Mouse (Mus musculus): ENCODE data around the gene Tmem222. TPM values are rescaled to one million over a fixed set of nuclear protein-coding genes. Genes with fewer than 3 reads are reported as not detected.

The Tmem222 gene
- polyA plus RNA-seq, 2 experiments = 84.1 to 101 TPM

DNA sequence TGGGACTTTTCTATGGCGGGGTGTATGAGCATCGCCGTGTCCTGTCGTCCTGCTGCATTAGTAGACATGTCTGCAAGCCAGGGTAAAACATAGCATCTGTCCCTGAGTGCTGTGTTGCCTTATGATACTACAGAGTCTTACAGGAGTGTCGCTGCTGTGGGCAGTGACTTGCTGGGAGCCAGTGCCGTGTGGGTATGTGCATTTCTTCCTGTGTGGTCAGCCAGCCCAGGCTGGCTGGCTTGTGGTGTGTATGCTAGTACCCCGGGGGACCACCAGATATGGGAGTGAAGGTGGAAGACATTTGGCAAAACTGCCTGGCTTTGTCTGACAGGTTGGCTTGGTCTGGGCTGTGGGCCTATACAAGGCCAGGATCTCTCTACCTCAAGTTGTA is 15.2 kb downstream of the Tmem222 start:
- Histone ChIP-seq H3K9me3 (ENCODE audit: control insufficient read depth, low read length) (no peaks in the 10 kb centered on the region; the same call in 1 of the 2 replicates), H3K36me3 (ENCODE audit: control insufficient read depth, insufficient read depth, low read length) (peaks cover 32% of the 10 kb centered on the region), H3K9ac (ENCODE audit: low read depth, low read length, severe bottlenecking) (no peak overlapping the region), H3K4me1 (ENCODE audit: control insufficient read depth, insufficient read depth, low read length) (no peaks in the 10 kb centered on the region), H3K4me2 (replicated peaks; ENCODE audit: low read depth, low read length, severe bottlenecking) (peak overlapping the region; percentile 15; the same call in 1 of the 2 replicates), H3K4me3 (replicated peaks; ENCODE audit: low read length) (no peak overlapping the region), H3K27ac (replicated peaks; ENCODE audit: low read depth, low read length) (no peak overlapping the region), H3K27me3 (ENCODE audit: control insufficient read depth, insufficient read depth, low read length) (no peaks in the 10 kb centered on the region)
- 55% methylated on average over 7 of the region's 7 CpGs for WGBS
- ATAC-seq (ENCODE audit: low FRiP score, low read depth) (no peak), DNase-seq (ENCODE audit: low spot score) (no peak)
- TF ChIP-seq POLR2A (IDR thresholded peaks at IDR 0.05; ENCODE audit: borderline replicate concordance, extremely low read depth, insufficient read depth, insufficient read length) = no peak

DNA sequence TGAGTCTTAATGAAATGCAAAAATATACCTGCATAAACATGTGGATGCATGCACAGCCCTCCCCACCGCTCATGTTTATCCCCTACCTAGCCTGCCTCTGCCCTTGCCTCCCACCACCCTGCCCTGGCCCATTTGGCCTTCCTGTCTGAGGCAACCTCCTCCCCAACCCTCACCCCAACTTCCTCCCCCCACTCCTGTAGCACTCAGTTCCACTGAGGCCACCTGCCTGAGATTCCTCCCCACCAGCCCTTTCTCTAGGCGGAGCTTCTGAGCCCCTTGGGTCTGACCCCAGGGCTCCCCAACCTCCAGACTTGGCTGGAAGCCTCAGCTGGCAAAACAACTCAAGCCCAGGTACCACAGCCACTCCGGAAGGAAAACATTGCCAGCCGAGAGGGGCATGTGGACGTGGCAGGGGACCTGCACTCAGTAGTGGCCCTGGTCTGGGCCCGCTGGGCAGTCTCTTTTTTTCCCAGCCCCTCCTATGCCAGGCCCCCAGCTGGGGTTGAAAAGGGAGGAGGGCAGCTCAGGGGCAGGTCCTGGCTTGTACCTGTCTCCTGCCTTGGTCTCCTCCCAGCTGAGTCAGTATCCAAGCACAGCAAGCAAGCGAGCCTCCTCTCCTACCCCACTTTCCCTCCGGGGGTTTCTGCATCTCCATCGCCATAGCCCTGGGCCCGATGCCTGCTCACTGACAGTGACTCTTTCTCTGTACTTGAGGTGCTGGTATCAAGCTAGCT is 15.8 kb downstream of the Tmem222 start:
- WGBS = 49% methylated on average over 10 of the region's 10 CpGs
- Histone ChIP-seq H3K36me3 (ENCODE audit: control insufficient read depth, insufficient read depth, low read length) (peaks cover 26% of the 10 kb centered on the region), H3K27me3 (ENCODE audit: control insufficient read depth, insufficient read depth, low read length) (no peaks in the 10 kb centered on the region), H3K9me3 (ENCODE audit: control insufficient read depth, low read length) (no peaks in the 10 kb centered on the region; the same call in 1 of the 2 replicates), H3K4me2 (replicated peaks; ENCODE audit: low read depth, low read length, severe bottlenecking) (peak overlapping the region; percentile 15; the same call in 1 of the 2 replicates), H3K27ac (replicated peaks; ENCODE audit: low read depth, low read length) (no peak overlapping the region), H3K4me3 (replicated peaks; ENCODE audit: low read length) (no peak overlapping the region), H3K9ac (ENCODE audit: low read depth, low read length, severe bottlenecking) (no peak overlapping the region), H3K4me1 (ENCODE audit: control insufficient read depth, insufficient read depth, low read length) (no peaks in the 10 kb centered on the region)
- DNase-seq (ENCODE audit: low spot score) (no peak), ATAC-seq (ENCODE audit: low FRiP score, low read depth) (no peak)
- TF ChIP-seq POLR2A (IDR thresholded peaks at IDR 0.05; ENCODE audit: borderline replicate concordance, extremely low read depth, insufficient read depth, insufficient read length) = no peak

DNA sequence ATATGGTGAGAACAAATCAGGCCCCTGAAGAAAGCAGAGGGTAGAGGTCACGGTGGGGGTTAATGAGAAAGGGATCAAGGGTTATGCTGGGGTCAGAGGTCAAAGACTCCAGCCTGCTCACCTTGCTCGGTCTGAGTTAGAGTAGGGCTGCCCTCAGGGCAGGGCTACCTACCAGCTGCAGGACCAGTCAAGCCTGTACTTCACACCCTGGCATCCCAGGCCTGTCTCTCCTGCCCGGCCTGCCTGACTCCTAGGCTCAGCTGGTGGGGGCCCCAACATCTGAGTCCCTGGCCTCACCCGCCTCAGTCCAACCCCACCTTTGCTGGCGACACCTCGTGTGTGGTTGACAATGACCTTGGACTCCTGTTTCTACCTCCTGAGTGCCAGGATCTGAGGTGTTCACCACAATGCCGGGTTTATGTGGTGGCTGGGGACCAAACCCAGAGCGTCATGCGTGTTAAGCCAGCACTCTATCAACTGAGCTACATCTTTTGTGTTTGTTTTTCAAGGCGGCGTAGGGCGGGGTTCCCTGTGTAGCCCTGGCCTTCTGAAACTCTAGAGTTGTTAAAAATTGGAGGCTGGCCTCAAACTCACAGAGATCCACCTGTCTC is 19.7 kb downstream of the Tmem222 start:
- no peak overlapping the region for H3K4me2 ChIP-seq (replicated peaks; ENCODE audit: low read depth, low read length, severe bottlenecking)
- no peak for TF ChIP-seq POLR2A (IDR thresholded peaks at IDR 0.05; ENCODE audit: borderline replicate concordance, extremely low read depth, insufficient read depth, insufficient read length)

DNA sequence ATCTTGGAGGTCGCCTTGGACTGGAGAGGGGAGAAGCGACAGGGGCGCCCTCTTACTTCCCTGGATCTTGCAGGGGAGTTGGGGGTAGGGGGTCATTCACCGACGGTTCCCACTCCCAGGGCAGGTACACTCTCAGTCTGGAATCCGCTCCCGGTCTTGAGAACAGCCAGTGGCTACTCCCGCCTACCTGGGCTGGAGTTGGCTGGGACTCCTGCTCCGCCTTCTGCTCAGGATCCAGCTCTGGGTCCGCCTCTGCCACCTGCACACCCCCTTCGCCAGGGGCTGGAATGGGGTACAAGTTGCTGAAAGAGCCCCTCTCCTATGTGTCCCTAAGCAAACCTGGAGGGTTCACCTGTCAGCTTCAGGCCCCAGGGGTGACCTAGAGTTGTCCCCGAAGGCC is 20.4 kb downstream of the Tmem222 start:
- no peak for ATAC-seq (ENCODE audit: low FRiP score, low read depth)
- no peak for TF ChIP-seq POLR2A (IDR thresholded peaks at IDR 0.05; ENCODE audit: borderline replicate concordance, extremely low read depth, insufficient read depth, insufficient read length)
- no peak for DNase-seq (ENCODE audit: low spot score)
- peak overlapping the region; percentile 26 for H3K4me2 ChIP-seq (replicated peaks; ENCODE audit: low read depth, low read length, severe bottlenecking)
- H3K27ac ChIP-seq (replicated peaks; ENCODE audit: low read depth, low read length) = no peak overlapping the region
- WGBS = 23% methylated on average over 12 of the region's 12 CpGs
- no peak overlapping the region for H3K9ac ChIP-seq (ENCODE audit: low read depth, low read length, severe bottlenecking)
- no peaks in the 10 kb centered on the region for H3K4me1 ChIP-seq (ENCODE audit: control insufficient read depth, insufficient read depth, low read length)
- no peaks in the 10 kb centered on the region for H3K9me3 ChIP-seq (ENCODE audit: control insufficient read depth, low read length)
- no peaks in the 10 kb centered on the region for H3K36me3 ChIP-seq (ENCODE audit: control insufficient read depth, insufficient read depth, low read length)
- peaks cover 11% of the 10 kb centered on the region for H3K27me3 ChIP-seq (ENCODE audit: control insufficient read depth, insufficient read depth, low read length)
- H3K4me3 ChIP-seq (replicated peaks; ENCODE audit: low read length) = peak overlapping the region; percentile 10; the same call in 1 of the 2 replicates

More for the DNA sequence above, 19.7 kb downstream of the Tmem222 start:
- ATAC-seq (ENCODE audit: low FRiP score, low read depth) (no peak), DNase-seq (ENCODE audit: low spot score) (no peak)
- no peak overlapping the region for H3K4me3 ChIP-seq (replicated peaks; ENCODE audit: low read length)
- H3K4me1 ChIP-seq (ENCODE audit: control insufficient read depth, insufficient read depth, low read length) = no peaks in the 10 kb centered on the region
- H3K27ac ChIP-seq (replicated peaks; ENCODE audit: low read depth, low read length) = no peak overlapping the region
- WGBS = 72% methylated on average over 11 of the region's 12 CpGs
- H3K36me3 ChIP-seq (ENCODE audit: control insufficient read depth, insufficient read depth, low read length) = no peaks in the 10 kb centered on the region
- no peaks in the 10 kb centered on the region for H3K9me3 ChIP-seq (ENCODE audit: control insufficient read depth, low read length)
- H3K27me3 ChIP-seq (ENCODE audit: control insufficient read depth, insufficient read depth, low read length) = peaks cover 8% of the 10 kb centered on the region
- H3K9ac ChIP-seq (ENCODE audit: low read depth, low read length, severe bottlenecking) = no peak overlapping the region

DNA sequence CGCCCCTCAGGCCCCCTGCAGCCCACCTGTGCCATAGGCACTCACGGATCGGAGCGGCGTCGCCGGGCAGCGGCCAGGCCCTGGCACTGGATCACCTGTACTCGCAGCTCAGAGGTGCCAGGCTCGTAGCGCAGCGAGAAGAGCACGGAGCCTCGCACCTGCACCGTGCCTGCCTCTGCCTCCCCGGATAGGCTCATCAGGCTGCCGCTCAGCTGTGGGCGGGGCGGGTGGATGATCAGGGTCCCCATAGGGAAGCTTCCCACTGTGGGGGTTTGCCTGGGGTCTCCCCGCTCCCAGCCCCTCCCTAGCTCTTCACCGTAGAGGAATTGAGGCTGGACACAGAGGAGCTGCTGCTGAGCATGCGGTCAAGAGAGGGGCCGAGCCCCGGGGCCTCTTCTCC is 20.8 kb downstream of the Tmem222 start:
- ATAC-seq (ENCODE audit: low FRiP score, low read depth) = no peak

More for the DNA sequence above, 20.8 kb downstream of the Tmem222 start:
- no peak for TF ChIP-seq POLR2A (IDR thresholded peaks at IDR 0.05; ENCODE audit: borderline replicate concordance, extremely low read depth, insufficient read depth, insufficient read length)
- H3K9me3 ChIP-seq (ENCODE audit: control insufficient read depth, low read length) = no peaks in the 10 kb centered on the region
- no peaks in the 10 kb centered on the region for H3K36me3 ChIP-seq (ENCODE audit: control insufficient read depth, insufficient read depth, low read length)
- no peak overlapping the region for H3K9ac ChIP-seq (ENCODE audit: low read depth, low read length, severe bottlenecking)
- H3K4me1 ChIP-seq (ENCODE audit: control insufficient read depth, insufficient read depth, low read length) = no peaks in the 10 kb centered on the region
- H3K27me3 ChIP-seq (ENCODE audit: control insufficient read depth, insufficient read depth, low read length) = peaks cover 16% of the 10 kb centered on the region
- no peak for DNase-seq (ENCODE audit: low spot score)
- peak overlapping the region; percentile 10; the same call in 1 of the 2 replicates for H3K4me3 ChIP-seq (replicated peaks; ENCODE audit: low read length)
- peak overlapping the region; percentile 26 for H3K4me2 ChIP-seq (replicated peaks; ENCODE audit: low read depth, low read length, severe bottlenecking)
- WGBS = 16% methylated on average over 24 of the region's 24 CpGs
- H3K27ac ChIP-seq (replicated peaks; ENCODE audit: low read depth, low read length) = no peak overlapping the region
